Mouse (Mus musculus) MEL (cell line): ENCODE results near the gene Eed. TPM values are rescaled to one million over a fixed set of nuclear protein-coding genes. Genes with fewer than 3 reads are reported as not detected.

Experiments
- DNase-seq: peaks from one replicate; pipeline ENCODE4 v3.0.0; 2011; ENCODE audit warnings: low read depth, low spot score
- H3K27ac ChIP-seq: 2 replicates; pipeline ENCODE4 v1.5.1; 2012; ENCODE audit warnings: low read depth, mild to moderate bottlenecking, control low read depth, low read length, moderate library complexity; ENCODE audit not compliant: control insufficient read depth
- H3K27me3 ChIP-seq, 2 experiments: fragments of 150-350 bp in 1 of 2; sonication (generic) in 1 of 2; 2 replicates each; pipeline ENCODE4 v1.6.1; 2012; ENCODE audit warnings: low read length in 2 of 2, mild to moderate bottlenecking in 2 of 2, improper control_type of control experiment in 1 of 2, moderate library complexity in 1 of 2; ENCODE audit not compliant: insufficient read depth in 2 of 2, control insufficient read depth in 1 of 2
- H3K36me3 ChIP-seq, 2 experiments: 2 replicates each; pipeline ENCODE4 v1.6.1; 2012 to 2014; ENCODE audit warnings: low read length in 2 of 2, improper control_type of control experiment in 1 of 2, inconsistent platforms in 1 of 2, mild to moderate bottlenecking in 1 of 2; ENCODE audit not compliant: insufficient read depth in 2 of 2, control insufficient read depth in 1 of 2
- H3K4me1 ChIP-seq, 2 experiments: fragments of 150-350 bp in 1 of 2; sonication (generic) in 1 of 2; 2 replicates each; pipeline ENCODE4 v1.6.1; 2012; ENCODE audit warnings: low read length in 2 of 2, improper control_type of control experiment in 1 of 2, mild to moderate bottlenecking in 1 of 2; ENCODE audit not compliant: insufficient read depth in 2 of 2, control insufficient read depth in 1 of 2
- H3K4me3 ChIP-seq, 2 experiments: fragments of 150-350 bp in 1 of 2; sonication (generic) in 1 of 2; 2 replicates each; pipeline ENCODE4 v1.5.1; 2012; ENCODE audit warnings: low read depth in 2 of 2, low read length in 2 of 2, mild to moderate bottlenecking in 2 of 2, moderate library complexity in 2 of 2, control low read depth in 1 of 2, improper control_type of control experiment in 1 of 2; ENCODE audit not compliant: control insufficient read depth in 1 of 2, insufficient read depth in 1 of 2
- H3K79me2 ChIP-seq: 2 replicates; pipeline ENCODE4 v1.6.1; 2012; ENCODE audit warnings: mild to moderate bottlenecking, low read length, moderate library complexity; ENCODE audit not compliant: control insufficient read depth, poor library complexity, insufficient read depth
- H3K9ac ChIP-seq: 2 replicates; pipeline ENCODE4 v1.6.1; 2012; ENCODE audit warnings: low read depth, mild to moderate bottlenecking, control low read depth, low read length, moderate library complexity; ENCODE audit not compliant: control insufficient read depth, poor library complexity, severe bottlenecking
- H3K9me3 ChIP-seq: fragments of 150-350 bp; sonication (generic); replicated peaks from 2 replicates; pipeline ENCODE4 v1.6.1; 2012; ENCODE audit warnings: mild to moderate bottlenecking, low read length, improper control_type of control experiment, moderate library complexity; ENCODE audit not compliant: insufficient read depth
- CHD1 ChIP-seq: IDR thresholded peaks from 2 replicates; pipeline ENCODE4 v1.6.1; 2012; ENCODE audit warnings: low read depth, mild to moderate bottlenecking, inconsistent platforms, low read length, improper control_type of control experiment
- CHD2 ChIP-seq: IDR thresholded peaks from 2 replicates; pipeline ENCODE4 v1.6.1; 2011; ENCODE audit warnings: low read length, improper control_type of control experiment
- CTCF ChIP-seq, 3 experiments: IDR thresholded peaks in 2 of 3; conservative IDR thresholded peaks in 1 of 3; 2 replicates each; pipeline ENCODE4 v1.5.1; 2011 to 2012; ENCODE audit warnings: low read length in 3 of 3, low read depth in 2 of 3, mild to moderate bottlenecking in 2 of 3, improper control_type of control experiment in 1 of 3, inconsistent platforms in 1 of 3, mixed read lengths in 1 of 3, moderate library complexity in 1 of 3; ENCODE audit not compliant: control insufficient read depth in 1 of 3, insufficient read depth in 1 of 3, poor library complexity in 1 of 3, severe bottlenecking in 1 of 3
- E2F4 ChIP-seq: IDR thresholded peaks from 2 replicates; pipeline ENCODE4 v1.6.1; 2011; ENCODE audit warnings: low read depth, low read length, improper control_type of control experiment, borderline replicate concordance
- EP300 ChIP-seq, 2 experiments: IDR thresholded peaks; 2 replicates each; pipeline ENCODE4 v1.6.1; 2011; ENCODE audit warnings: improper control_type of control experiment in 2 of 2, low read length in 2 of 2, low read depth in 1 of 2, mild to moderate bottlenecking in 1 of 2
- GABPA ChIP-seq: IDR thresholded peaks from 2 replicates; pipeline ENCODE4 v1.6.1; 2012; ENCODE audit warnings: low read depth, mild to moderate bottlenecking, inconsistent platforms, low read length, improper control_type of control experiment, moderate library complexity
- HCFC1 ChIP-seq: IDR thresholded peaks from 2 replicates; pipeline ENCODE4 v1.6.1; 2012; ENCODE audit warnings: low read depth, mild to moderate bottlenecking, inconsistent platforms, low read length, improper control_type of control experiment, moderate library complexity
- JUND ChIP-seq: IDR thresholded peaks from 2 replicates; pipeline ENCODE4 v1.6.1; 2011; ENCODE audit warnings: low read depth, mild to moderate bottlenecking, improper control_type of control experiment, low read length
- KAT2A ChIP-seq: conservative IDR thresholded peaks from 2 replicates; pipeline ENCODE4 v1.6.1; 2012; ENCODE audit warnings: low read depth, low read length, improper control_type of control experiment, inconsistent platforms
- MAFK ChIP-seq: IDR thresholded peaks from 2 replicates; pipeline ENCODE4 v1.6.1; 2011; ENCODE audit warnings: low read depth, mild to moderate bottlenecking, low read length, improper control_type of control experiment, borderline replicate concordance
- MAX ChIP-seq: IDR thresholded peaks from 2 replicates; pipeline ENCODE4 v1.6.1; 2011; ENCODE audit warnings: low read length, improper control_type of control experiment
- MEF2A ChIP-seq: IDR thresholded peaks from 2 replicates; pipeline ENCODE4 v1.6.1; 2014; ENCODE audit warnings: low read depth, mild to moderate bottlenecking, inconsistent platforms, low read length, improper control_type of control experiment; ENCODE audit not compliant: poor library complexity, insufficient replicate concordance, severe bottlenecking; ENCODE audit errors: extremely low read depth
- MXI1 ChIP-seq: IDR thresholded peaks from 2 replicates; pipeline ENCODE4 v1.6.1; 2011; ENCODE audit warnings: mild to moderate bottlenecking, low read depth, low read length, improper control_type of control experiment
- MYC ChIP-seq: IDR thresholded peaks from 2 replicates; pipeline ENCODE4 v1.6.1; 2011; ENCODE audit warnings: low read depth, mild to moderate bottlenecking, low read length, improper control_type of control experiment, moderate library complexity
- NELFE ChIP-seq: IDR thresholded peaks from 2 replicates; pipeline ENCODE4 v1.6.1; 2011; ENCODE audit warnings: low read depth, low read length, improper control_type of control experiment
- NRF1 ChIP-seq: IDR thresholded peaks from 2 replicates; pipeline ENCODE4 v1.6.1; 2014; ENCODE audit warnings: low read depth, mild to moderate bottlenecking, inconsistent platforms, low read length, improper control_type of control experiment, moderate library complexity; ENCODE audit not compliant: poor library complexity, insufficient read depth, severe bottlenecking
- POLR2AphosphoS2 ChIP-seq: IDR thresholded peaks from 2 replicates; pipeline ENCODE4 v1.6.1; 2011; ENCODE audit warnings: low read length, improper control_type of control experiment
- POLR2AphosphoS5 ChIP-seq: IDR thresholded peaks from 2 replicates; pipeline ENCODE4 v1.6.1; 2012; ENCODE audit warnings: low read depth, borderline replicate concordance, mild to moderate bottlenecking, inconsistent platforms, low read length, moderate library complexity, mixed read lengths
- RAD21 ChIP-seq: IDR thresholded peaks from 2 replicates; pipeline ENCODE4 v1.6.1; 2011; ENCODE audit warnings: mild to moderate bottlenecking, low read depth, low read length, improper control_type of control experiment
- SIN3A ChIP-seq: IDR thresholded peaks from 2 replicates; pipeline ENCODE4 v1.6.1; 2012; ENCODE audit warnings: low read length, improper control_type of control experiment, inconsistent platforms
- SMC3 ChIP-seq: IDR thresholded peaks from 2 replicates; pipeline ENCODE4 v1.6.1; 2011; ENCODE audit warnings: low read depth, low read length, improper control_type of control experiment
- TAL1 ChIP-seq: IDR thresholded peaks from 2 replicates; pipeline ENCODE4 v1.6.1; 2012; ENCODE audit warnings: mild to moderate bottlenecking, inconsistent platforms, low read length, moderate library complexity, mixed read lengths
- TBP ChIP-seq: IDR thresholded peaks from 2 replicates; pipeline ENCODE4 v1.8.0; 2011; ENCODE audit warnings: low read depth, low read length, improper control_type of control experiment
- TCF12 ChIP-seq: IDR thresholded peaks from 2 replicates; pipeline ENCODE4 v1.6.1; 2014; ENCODE audit warnings: low read depth, mild to moderate bottlenecking, inconsistent platforms, low read length, improper control_type of control experiment, moderate library complexity
- USF1 ChIP-seq: IDR thresholded peaks from 2 replicates; pipeline ENCODE4 v1.6.1; 2014; ENCODE audit warnings: low read depth, mild to moderate bottlenecking, inconsistent platforms, low read length, improper control_type of control experiment, moderate library complexity
- ZC3H11A ChIP-seq: IDR thresholded peaks from 2 replicates; pipeline ENCODE4 v1.6.1; 2012; ENCODE audit warnings: low read depth, mild to moderate bottlenecking, inconsistent platforms, low read length, improper control_type of control experiment
- ZKSCAN1 ChIP-seq: IDR thresholded peaks from 2 replicates; pipeline ENCODE4 v1.6.1; 2012; ENCODE audit warnings: low read depth, mild to moderate bottlenecking, inconsistent platforms, low read length, improper control_type of control experiment, moderate library complexity
- ZMIZ1 ChIP-seq: IDR thresholded peaks from 2 replicates; pipeline ENCODE4 v1.6.1; 2012; ENCODE audit warnings: low read depth, mild to moderate bottlenecking, inconsistent platforms, low read length, improper control_type of control experiment, moderate library complexity
- polyA plus RNA-seq, 2 experiments: library from polyadenylated mRNA; stranded (reverse) in 1 of 2; unstranded in 1 of 2; fragments of >175 nt in 1 of 2; fragments of >200 nt in 1 of 2; gene quantifications; 2 replicates each; pipeline versions ENCODE4 v1.2.1 to v1.2.4; 2012; ENCODE audit warnings: low replicate concordance in 2 of 2, low read depth in 1 of 2; ENCODE audit not compliant: insufficient read length in 2 of 2, insufficient read depth in 1 of 2, missing spikeins in 1 of 2
- total RNA-seq: library from RNA; depleted of rRNA; stranded (reverse); fragments of 300-350 nt; gene quantifications from 2 replicates; pipeline ENCODE4 v1.2.3, GENCODE M21; 2012

The Eed gene
- total and polyA plus RNA-seq, 3 experiments = 94.3 to 668 (median 166) TPM

- TF ChIP-seq TAL1 = no peak
- no peak for TF ChIP-seq USF1
- TF ChIP-seq CHD2 = no peak
- TF ChIP-seq TBP = no peak
- no peak for TF ChIP-seq SMC3
- TF ChIP-seq MYC = no peak
- no peak for TF ChIP-seq JUND
- no peak for TF ChIP-seq POLR2AphosphoS5
- TF ChIP-seq CHD1 = no peak
- TF ChIP-seq TCF12 = no peak
- TF ChIP-seq ZKSCAN1 = no peak
- TF ChIP-seq GABPA = no peak
- TF ChIP-seq NELFE = no peak
- no peak for TF ChIP-seq CTCF (IDR thresholded peaks at IDR 0.05 in 2 of 3, conservative IDR thresholded peaks at IDR 0.05 in 1 of 3; ENCODE audit: control insufficient read depth in 1 of 3, insufficient read depth in 1 of 3, low read depth in 2 of 3, low read length in 3 of 3, poor library complexity in 1 of 3, severe bottlenecking in 1 of 3)
- TF ChIP-seq MXI1 = no peak
- TF ChIP-seq ZC3H11A = no peak
- no peak for TF ChIP-seq ZMIZ1
- no peak for TF ChIP-seq EP300 (IDR thresholded peaks at IDR 0.05; ENCODE audit: low read depth in 1 of 2, low read length in 2 of 2)
- Histone ChIP-seq H3K4me3 (no peak overlapping the region), H3K9me3 (no peaks in the 10 kb centered on the region), H3K4me1 (peaks cover 0 to 4% of the 10 kb centered on the region in 2 experiments; a peak in 1 of 4 replicates), H3K79me2 (no peaks in the 10 kb centered on the region), H3K36me3 (no peaks in the 10 kb centered on the region), H3K9ac (no peak overlapping the region), H3K27me3 (no peaks in the 10 kb centered on the region), H3K27ac (no peak overlapping the region)
- no peak for DNase-seq
Observed at GRCm38 (mm10) chr7:89948026-89948425, 32.8 kb downstream of the Eed start.

- peak within 1 kb of the TSS; percentile 82 for H3K9ac ChIP-seq
- H3K4me1 ChIP-seq = peaks cover 0 to 5% of the 10 kb centered on the region in 2 experiments; a peak in 2 of 4 replicates
- H3K4me3 ChIP-seq = peak within 1 kb of the TSS; percentile 71 to 96
- peaks cover 0 to 5% of the 10 kb centered on the region in 2 experiments; a peak in 1 of 4 replicates for H3K36me3 ChIP-seq
- peak; percentile 99 for DNase-seq
- H3K27me3 ChIP-seq = no peaks in the 10 kb centered on the region
- no peaks in the 10 kb centered on the region for H3K9me3 ChIP-seq
- peaks cover 15% of the 10 kb centered on the region for H3K79me2 ChIP-seq
- peak within 1 kb of the TSS; percentile 83 for H3K27ac ChIP-seq
- TF ChIP-seq CHD2 = peak; percentile 90
- peak; percentile 38; the same call in 1 of the 2 replicates for TF ChIP-seq E2F4
- TF ChIP-seq MYC = peak; percentile 71; the same call in 1 of the 2 replicates
- peak; percentile 50; the same call in 1 of the 2 replicates for TF ChIP-seq CHD1
- TF ChIP-seq MXI1 = peak; percentile 94
- no peak for TF ChIP-seq MAFK
- TF ChIP-seq NELFE = peak; percentile 85
- no peak for TF ChIP-seq TAL1
- no peak for TF ChIP-seq GABPA
- 0 out of 2 replicates have a peak, but pooled peaks have one; percentile 14 for TF ChIP-seq NRF1
- TF ChIP-seq POLR2AphosphoS2 = 0 out of 2 replicates have a peak, but pooled peaks have one; percentile 34
- TF ChIP-seq TCF12 = 0 out of 2 replicates have a peak, but pooled peaks have one; percentile 12
- TF ChIP-seq ZMIZ1 = peak; percentile 85
- peak; percentile 93 for TF ChIP-seq KAT2A
- peak; percentile 44; the same call in 1 of the 2 replicates for TF ChIP-seq MAX
- TF ChIP-seq MEF2A = no peak
- no peak for TF ChIP-seq RAD21
- peak; percentile 98 for TF ChIP-seq HCFC1
- TF ChIP-seq SIN3A = peak; percentile 96
Observed at GRCm38 (mm10) chr7:89940571-89941463, 40.0 kb downstream of the Eed start, which contains the start of gene Hikeshi. Hikeshi (minus strand) TSS chr7:89941204.
